Mouse (Mus musculus) ovary, postnatal 36 days (tissue): ENCODE data around the gene Arid1a.
"Not testable (repeated sequence)": the region's sequence is repeated elsewhere in the genome, so short reads cannot be mapped to it uniquely, and the experiment has no call there.

Experiments used
- DNase-seq: peaks from one replicate; pipeline ENCODE4 v3.0.0; 2022; ENCODE audit warnings: low spot score, mixed read lengths

The Arid1a gene

DNA sequence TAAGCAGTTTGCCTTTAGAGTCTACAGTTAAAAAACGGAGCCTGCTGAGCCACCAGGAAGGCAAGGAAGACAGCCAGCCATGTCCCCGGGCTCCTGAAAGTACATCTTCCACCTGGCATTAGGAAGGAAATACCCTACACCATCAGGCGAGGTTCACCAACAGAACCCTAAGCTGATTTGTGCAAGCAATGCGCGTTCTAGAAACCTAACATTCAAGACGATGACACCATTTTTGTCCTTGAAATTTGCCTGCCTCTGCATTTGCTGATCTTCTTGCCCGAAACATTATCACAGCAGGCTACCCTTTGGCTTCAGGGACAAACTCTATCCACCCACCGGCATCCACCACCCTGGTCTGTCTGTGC, 82.3 kb downstream of the Arid1a start:
- DNase-seq, result no peak

DNA sequence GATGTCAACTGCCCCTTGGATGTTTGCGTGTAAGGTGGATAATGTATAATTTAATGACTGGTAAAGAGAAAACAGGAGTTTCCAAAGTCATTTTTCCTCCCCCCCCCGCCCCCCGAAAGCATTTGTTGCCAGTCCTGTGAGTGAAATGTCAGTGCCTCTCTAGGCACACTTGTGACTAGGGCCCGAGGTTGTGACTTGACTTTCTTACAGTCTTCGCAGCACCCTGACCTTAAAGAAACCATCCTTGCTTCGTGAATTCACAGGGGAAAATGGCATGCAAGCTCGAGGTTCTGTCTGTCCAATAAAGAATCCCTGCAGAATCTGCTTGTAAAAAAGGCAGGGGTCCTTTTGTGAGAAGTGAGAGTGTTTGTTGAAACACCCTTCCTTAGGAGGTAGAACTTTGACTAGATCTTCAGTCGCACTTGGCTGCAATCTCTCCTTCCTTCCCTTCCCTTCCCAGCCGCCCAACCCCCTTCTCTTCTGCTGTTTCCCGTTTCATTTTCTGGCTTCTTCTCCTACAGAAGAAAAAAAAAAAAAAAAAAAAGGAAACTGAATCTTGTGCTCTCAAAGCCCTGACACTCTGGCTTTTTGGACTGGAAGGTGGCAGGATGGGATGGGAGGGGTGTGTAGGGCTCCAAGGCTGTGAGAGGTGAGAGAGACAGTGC, 82.8 kb downstream of the Arid1a start:
- DNase-seq, result no peak

DNA sequence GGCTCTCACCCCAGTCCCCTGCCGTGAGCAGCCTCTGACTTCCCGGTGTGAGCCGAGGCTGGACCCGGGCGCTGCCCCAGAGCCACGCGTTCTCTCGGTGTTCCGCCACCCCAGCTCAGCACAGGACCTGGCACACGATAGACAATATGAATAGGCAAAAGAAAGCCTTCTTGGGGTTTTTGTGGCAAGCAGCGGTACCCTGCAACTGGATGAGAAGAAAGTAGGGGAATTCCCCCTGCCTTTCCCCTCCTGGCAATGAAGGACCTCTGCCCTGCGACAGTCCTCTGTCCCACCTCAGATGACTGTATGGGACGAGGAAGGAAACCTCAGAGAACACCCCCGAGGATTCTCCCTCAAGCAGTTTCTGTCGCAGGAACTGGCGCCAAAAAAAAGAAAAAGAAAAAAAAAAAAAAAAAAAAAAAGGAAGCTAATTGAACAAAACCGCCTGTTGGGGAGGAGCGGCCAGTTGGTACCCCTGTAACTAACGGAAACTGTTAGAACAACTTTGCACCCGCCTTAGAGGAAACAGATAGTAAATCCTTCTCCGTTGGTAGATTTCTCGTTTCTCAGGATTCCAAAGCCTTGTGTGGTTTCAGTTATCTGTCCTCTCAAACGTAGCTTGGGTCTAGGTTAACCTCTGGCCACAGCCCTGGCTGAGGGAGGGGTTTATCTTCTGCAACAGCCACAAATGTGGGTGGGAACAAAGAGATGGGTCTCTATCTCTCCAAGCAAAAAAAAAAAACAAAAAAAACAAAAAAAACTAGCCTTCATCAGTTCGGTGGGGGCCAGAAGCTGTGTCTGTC, 83.5 kb downstream of the Arid1a start:
- no peak for DNase-seq

DNA sequence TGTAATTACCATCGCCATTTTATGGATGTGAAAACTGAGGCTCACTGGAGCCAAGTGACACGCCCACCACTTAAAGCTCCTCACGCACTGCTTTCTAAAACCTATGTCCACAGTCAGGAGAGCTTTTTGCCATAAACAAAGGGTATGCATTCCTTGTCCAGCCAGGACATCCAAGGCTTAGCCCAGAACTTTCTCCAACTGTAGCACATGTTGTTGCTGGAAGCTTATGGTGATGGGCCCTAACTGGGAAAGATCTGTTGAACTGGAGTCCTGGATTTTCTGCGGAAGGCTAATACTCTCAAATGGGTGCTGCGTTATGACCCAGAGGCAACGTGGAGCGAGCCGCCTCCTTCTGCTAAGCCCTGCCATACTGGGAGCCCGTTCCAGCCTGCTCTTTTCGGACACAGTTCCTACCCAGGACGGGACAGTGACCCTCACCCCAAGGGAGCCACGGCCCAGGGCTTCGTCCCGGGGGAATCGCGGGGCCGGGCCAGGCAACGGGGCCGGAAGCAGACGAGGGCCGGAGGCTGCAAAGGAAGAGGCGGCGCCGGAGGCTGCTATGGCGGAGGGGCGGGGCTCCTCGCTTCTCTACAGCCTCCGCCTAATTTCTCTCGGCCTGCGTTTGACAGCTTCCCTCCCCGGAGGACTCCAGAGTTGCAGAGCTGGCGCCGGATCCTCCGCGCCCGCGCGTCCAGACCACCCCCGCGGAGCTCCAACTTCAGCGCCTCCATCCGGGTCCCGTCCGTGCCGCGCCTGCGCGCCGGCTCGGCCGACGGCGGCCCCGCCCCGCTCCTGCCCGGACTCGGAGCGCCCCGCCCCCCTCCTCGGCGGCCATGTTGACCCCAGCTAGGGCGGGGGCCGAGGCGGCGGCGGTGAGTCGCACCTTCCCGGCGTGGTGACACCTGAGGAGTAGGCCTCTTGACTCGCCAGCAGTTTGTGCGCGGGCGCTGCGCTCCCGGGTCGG, 84.4 kb downstream of the Arid1a start, which contains the start of gene Pigv:
Gene Pigv, minus strand, starts transcription at position 767 of the 964 bp plus-strand sequence.
- peak; percentile 95 for DNase-seq

DNA sequence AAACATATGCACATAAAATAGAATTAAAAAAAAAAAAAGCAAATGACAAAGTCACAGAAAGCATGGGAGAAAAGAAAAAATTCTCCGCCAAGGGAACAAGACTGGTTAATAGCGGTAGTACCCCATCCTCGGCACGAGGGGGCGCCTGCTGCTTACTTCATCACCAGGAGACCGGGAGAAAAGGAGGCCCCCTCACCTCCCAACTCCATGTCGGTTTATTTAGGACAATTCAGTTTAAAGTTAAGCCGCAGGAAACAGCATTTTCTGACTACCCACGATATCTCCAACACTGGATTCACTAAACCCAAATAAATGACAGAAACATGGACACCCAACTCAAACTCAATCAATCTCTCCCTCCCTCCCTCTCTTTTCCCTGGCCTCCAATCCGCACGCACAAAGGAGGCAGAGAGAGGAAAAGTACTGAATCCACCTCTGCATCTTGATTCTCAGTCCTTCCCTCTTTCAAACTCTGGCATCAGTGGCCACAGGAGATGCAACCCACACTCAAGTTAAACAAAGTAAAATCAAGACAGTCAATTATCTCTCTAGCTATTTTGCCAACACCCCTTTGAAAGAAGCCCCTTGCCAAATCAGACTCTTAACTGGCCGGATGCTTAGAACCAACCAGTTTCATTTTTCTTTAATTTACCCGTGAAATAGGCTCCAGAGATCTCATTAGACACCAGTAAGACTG, 85.2 kb downstream of the Arid1a start:
- DNase-seq, result peak; percentile 81

DNA sequence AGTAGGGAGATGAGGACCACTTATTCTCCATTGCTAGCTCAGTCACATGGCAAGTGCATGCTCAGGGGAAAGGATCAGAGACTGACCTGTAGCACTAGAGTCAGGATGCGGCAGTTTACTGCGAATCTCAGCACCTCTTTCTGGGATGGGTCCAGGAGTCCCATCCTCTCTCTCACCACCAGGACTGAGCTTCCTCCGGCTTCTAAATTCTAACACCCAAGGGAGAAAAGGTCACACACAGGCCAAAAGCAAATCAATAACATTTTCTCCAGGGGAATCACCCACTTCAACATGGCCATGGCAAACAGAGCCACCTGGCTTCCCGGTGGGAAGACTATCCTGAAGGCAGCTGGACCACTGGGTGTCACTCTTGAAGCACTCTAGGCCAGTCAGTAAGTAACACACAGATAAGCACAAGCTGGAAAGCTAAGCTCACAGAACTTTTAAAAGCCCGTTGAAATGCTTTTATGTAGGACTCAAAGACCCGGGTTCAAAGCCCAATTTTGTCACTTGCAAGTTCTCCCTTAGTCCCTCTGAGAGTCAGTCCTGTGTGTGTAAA, 86.8 kb downstream of the Arid1a start:
- no peak for DNase-seq

DNA sequence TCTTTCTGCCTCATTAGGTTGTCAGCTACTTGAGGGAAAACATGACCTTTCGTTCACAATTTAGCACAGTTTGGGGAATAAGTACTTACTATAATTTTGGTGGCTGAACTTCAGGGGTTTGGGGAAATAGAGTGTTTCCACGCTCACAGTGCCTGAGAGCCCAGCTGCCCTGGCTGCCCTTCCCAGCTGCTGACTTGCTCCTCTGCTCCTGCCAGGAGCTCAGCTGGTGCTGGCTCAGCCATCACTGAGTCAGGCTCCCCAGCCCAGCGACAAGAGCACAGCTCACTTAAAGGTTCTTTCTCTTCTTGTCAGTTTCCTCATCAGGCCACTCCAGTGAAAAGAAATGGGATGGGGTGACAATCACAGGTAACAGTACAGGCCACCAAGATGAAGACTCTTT, 88.0 kb downstream of the Arid1a start:
- no peak for DNase-seq

DNA sequence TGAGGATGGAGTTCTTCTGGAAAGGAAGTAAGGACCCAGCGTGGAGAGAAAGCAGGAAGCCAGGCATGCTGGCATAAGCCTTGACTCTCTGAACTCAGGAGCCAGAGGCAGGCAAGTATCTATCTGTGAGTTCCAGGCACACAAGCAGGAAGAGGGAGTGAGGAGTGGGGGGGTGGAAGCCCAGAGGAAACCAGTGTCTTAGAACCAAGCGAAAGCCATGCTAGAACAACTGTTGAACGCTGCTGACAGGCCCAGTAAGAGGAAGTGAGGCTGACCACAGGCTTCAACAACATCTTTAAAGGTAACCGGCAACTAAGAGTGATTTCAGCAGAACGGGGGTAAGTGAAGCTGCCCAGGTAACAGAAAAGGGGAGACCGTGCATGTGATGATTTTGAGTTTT, 90.4 kb downstream of the Arid1a start:
- no peak for DNase-seq

DNA sequence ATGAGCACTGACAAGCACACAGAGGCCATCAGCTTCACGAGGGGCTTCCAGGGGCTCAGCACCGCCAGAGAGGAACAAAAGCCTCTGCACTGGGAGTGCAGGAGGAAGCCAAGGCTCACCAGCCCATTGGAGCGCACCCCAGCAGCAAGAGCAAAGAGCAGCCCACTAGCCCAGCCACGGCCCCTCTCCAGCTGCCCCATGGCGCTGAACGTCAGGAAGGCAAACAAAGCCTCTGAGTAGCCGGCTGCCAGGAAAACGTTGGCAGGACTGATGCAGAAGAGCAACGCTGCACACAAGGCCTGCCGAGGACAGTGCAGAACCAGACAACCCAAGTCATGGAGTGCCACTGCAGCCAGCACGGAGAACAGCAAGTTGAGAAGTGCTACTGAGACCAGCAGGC, 91.5 kb downstream of the Arid1a start:
- DNase-seq, result no peak

DNA sequence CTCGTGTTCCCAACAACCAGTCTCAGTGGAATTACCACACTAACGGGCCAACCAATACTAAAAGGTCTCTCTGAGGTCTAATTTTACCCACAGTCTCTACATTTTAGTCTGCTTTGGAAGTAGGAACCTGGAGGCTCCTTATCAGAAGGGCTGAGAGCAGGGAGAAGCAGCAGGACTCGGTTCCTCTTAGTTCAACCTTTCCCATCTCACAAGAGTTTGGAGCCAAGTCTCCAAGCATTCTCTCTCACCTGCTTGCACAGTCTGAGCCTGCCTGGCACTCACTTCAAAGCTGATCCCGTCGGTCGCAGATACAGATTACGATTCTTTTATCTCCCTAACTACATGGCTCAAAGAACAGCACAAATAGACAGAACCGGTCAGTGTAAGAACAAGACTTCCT, 93.6 kb downstream of the Arid1a start:
- DNase-seq, result no peak

DNA sequence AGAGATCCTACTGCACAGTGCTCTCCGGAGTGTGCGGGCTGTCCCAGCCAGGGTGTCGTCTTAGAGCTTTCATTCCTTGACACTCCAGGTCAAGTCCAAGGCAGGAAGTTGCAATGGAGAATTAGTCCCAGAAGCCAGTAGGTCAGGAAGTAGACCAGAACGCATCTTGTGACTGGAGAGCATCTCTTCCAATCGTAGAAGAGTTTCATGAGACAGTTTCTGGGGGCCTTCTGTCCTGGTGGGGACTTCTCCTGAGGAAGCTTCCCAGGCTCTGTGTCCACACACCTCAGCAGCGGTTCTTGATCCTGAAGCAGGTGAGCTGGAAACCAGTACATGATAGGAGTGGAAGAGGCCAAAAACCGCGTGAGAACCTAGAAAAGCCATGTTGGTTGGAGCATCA, 94.1 kb downstream of the Arid1a start:
- DNase-seq, result no peak

DNA sequence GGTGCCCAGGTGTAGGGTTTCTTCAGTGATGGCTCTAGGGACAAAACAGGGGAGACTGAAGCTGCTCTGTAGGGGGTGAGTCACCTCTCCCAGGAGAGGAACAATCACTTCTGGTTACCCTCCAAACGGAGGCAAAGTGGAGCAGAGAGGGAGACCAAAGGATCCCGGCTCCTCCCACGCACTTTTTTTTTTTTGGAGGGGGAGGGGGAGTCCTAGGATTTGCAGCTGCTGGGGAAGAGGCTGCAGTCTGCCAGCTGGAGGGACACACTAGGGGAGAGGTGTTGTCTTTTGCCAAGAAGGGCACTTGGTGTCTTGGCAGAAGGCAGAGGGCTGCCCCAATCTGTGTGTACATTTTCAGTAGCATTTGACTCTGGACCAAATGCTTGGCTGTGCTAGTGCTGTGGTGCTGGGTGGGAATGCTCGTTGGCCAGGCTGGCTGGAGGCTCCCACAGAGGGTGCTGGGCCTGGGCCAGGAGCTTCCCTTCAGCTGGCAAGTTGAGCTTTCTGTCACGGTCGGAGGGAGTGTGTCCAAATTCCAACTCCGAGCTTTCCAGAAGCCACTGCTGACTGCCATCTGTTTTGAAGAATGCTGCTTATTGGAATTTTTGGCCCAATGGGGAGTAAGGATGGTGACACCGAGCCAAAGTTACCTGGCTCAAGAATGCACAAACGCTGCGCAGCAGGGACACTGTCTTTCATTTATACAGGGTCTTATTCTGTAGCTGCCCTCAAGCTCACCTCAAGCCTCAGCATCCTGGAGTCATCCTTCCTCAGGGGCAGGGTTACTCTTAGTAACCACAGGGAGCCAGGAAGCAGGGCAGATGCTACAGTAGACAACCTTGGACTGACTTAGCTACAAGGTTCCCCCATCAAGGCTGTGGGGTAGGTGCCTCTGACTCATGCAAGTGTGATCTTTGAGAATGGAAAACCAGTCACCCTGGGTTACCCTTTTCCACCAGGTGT, 96.1 kb downstream of the Arid1a start:
- DNase-seq, result peak; percentile 83

DNA sequence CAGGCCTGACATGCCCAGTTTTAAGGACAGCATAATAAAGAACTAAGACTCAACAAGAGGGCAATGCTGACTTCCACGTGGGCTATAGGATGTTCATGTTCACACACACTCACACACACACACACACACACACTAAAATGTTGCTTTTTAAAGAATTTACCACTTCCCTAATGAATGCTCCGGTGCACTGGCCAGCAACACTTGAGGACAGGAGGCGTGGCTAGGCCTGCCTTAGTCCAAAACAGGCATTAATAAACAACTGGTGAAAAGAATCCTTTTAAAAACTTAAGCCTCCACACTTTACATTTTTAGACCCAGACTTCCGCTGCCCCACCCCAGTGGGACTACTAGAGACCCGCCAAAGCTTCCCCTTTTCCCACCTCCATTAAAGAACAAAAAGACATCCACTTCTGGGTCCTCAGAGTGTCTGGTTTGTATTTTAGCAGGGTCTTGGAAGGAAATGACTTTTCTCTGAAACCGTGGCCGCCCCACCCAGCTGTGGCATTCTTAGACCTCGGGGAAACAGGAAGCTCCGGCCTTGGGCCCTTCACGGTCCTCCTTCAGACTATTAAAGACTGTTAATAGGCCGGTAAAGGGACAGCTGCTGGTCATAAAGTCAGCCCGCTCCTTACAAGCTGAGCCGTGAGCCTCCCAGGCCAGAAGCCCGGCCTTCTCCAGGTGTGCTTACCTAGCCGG, 96.9 kb downstream of the Arid1a start:
- DNase-seq, result peak; percentile 52

DNA sequence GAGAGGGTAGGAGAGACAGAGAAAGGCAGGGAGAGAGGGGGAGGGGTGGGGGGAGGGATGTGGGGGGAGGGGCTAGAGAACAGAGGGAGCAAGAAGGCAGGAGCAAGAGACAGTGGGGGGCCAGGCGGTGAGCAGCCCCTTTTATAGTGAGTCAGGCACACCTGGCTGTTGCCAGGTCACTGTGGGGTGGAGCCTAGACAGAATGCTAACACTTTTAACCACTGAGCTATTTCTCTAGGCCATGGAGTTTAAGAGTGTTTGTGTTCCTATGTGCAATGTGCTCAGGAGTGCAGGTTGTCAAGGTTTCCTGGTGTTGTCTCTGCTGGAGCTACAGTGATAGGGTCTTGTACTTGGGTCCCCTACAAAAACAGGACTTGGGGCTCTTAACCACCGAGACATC, 97.8 kb downstream of the Arid1a start:
- DNase-seq, result no peak

DNA sequence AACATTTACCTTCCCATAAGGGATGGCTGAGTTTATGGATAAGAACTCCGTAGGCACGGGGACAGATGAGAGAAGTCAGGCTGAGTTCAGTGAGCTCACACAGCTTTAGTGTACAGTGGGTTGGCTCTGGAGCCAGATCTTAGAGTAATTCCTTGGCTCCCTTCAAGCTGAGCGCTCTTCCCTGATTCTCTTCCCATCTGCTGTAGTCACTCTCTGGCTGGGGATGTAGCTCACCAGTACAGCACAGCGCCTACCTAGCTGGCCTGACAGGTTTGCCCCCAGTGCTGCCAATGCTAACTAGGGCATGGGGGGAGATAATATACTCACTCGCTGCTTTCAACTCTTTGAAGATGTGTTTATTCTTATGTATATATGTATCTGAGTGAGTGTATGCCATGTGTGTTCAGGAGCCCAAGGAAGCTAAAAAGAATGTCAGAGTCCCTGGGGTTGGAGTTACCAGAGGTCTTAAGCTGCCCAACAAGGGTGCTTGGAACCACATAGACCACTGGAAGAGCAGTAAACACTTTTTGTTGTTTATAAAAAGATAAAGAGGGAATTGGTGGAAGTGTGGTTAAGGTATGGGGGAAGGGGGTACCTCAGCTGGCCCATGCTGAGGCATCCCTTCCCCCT, 98.6 kb downstream of the Arid1a start:
- DNase-seq, result no peak

DNA sequence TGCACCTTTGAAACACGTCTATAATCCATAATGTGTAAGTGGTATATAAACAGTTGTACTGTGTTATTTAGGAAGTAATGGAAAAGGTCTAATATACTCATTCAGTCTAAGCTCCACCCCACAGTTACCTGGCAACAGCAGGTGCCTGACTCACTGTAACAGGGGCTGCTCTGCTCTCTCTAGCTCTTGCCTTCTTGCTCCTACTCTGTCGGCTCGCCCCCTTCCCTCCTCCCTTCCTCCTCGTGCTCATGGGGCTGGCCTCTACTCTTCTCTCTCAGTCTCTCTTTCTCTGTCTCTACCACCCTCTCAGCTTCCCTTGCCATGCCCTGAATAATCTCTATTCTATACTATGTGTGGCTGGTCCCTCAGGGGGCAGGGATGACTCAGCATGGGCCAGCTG, 99.6 kb downstream of the Arid1a start:
- DNase-seq, result no peak

DNA sequence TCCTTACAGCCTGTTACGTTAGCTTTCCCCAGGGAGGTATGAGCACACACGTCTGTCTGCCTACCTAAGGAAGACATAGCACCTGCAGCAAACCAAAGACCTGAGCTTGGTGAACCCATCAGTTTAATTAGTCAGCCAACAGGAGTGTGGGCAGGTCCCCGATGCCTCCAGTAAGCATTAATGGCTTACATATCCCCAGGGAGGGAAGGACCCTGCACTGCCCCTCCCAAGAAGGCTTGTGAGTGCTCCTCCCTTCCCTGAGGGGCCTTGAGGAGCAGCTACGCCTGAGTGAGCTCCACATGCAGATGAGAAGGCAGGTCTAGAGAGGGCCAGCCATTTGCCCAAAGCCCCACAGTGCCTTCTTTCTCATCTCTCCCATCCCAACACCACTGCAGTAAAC, 100.3 kb downstream of the Arid1a start:
- no peak for DNase-seq

DNA sequence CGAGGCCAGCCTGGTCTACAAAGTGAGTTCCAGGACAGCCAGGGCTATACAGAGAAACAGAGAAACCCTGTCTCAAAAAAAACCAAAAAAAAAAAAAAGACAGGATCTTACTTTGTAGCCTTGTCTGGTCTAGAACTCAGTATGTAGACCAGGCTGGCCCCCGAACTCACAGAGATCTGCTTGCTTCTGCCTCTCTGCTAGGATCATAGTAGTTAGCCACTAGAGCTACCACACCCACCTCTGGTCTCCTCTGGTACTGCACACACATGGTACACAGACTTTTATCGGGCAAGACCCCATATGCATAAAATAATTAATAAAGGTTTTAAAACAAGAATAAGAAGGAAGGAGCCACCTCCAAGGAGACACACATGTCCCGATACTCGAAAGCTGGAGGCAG, 102.5 kb downstream of the Arid1a start:
- not testable (repeated sequence) for DNase-seq

DNA sequence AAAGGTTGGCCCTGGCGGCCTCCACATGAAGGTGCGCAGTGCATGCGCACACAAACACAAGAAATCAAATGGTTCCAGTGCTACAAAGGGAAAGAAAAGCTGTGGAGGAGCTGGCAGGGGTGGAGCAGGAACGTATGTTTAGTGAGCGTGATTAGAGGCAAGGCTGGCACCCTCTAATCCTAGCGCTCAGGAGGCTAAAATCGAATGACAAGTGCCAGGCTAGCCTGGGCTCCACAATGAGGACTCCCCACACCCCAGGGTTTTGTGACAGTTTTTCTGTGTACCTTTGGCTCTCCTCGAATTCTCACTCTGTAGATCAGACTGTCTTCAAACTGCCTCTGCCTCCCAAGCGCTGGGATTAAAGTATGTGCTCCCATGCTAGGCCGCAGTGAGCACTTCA, 103.8 kb downstream of the Arid1a start:
- no peak for DNase-seq
